ENCODE assay signal across 33 mouse cellular contexts in the genomic region with DNA sequence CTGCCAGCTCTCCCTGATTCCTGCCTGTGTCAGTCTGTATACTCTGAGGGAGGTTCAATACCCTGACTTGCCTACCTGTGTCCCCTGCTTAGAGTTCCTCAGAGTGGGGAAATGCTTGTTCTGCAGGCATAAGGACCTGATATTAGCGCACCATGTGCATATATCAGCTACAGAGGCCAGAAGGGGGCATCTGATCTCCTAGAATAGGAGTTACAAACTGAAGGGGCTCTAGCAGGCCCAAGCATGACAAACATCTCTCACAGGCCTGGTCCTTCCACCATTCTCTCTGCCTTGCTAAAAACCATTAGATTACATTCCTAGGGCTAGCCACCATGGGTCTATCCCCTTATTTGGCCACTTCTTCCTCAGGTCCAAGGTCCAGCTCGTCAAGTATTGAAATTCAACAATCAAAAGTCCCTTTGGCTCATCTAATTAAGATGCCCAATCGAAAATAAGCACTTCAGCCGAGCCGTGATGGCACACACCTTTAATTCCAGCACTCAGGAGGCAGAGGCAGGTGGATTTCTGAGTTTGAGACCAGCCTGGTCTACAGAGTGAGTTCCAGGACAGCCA. TPM values are rescaled to one million over a fixed set of nuclear protein-coding genes. Genes with fewer than 3 reads are reported as not detected.
A peak's percentile ranks its signal among the peaks of the same experiment; 100 is the strongest.
DNase-seq lines count a peak whose midpoint lies in the region; ATAC-seq and TF ChIP-seq lines count a peak whose summit lies in the region.
"Had no signal": no experiment of that assay in that cellular context is flagged by ENCODE, and none has a peak within 500 bp of the region (broad histone marks: within the 10 kb centered on the region; RNA-seq: fewer than 3 reads in every experiment).

No protein-coding gene starts in this region.

- ATAC-seq in intestine, postnatal 0 days = no peak
- ATAC-seq in intestine, embryonic 15.5 days = no peak
- ATAC-seq in liver, embryonic 11.5 days (replicated peaks; ENCODE audit: low FRiP score) = no peak
- ATAC-seq: forebrain, embryonic 15.5 days; midbrain, embryonic 16.5 days had no signal

- 0 out of 2 replicates have a peak, but pooled peaks cover 3% of the 10 kb centered on the region for H3K4me1 ChIP-seq in intestine, postnatal 0 days (replicated peaks; ENCODE audit: control insufficient read depth, insufficient read depth, low read length)
- peaks cover 6% of the 10 kb centered on the region; the same call in 1 of the 2 replicates for H3K4me1 ChIP-seq in intestine, embryonic 15.5 days (replicated peaks)
- H3K4me1 ChIP-seq in liver, adult 2 months (ENCODE audit: control insufficient read depth, insufficient read depth, low read length) = peaks cover 43% of the 10 kb centered on the region
- H3K4me1 ChIP-seq in liver, embryonic 11.5 days (replicated peaks; ENCODE audit: control insufficient read depth, insufficient read depth, low read length) = peaks cover 3% of the 10 kb centered on the region; the same call in 1 of the 2 replicates
- H3K4me1 ChIP-seq: forebrain, embryonic 15.5 days; hindbrain, embryonic 15.5 days; stomach, embryonic 15.5 days had no signal

- peak; percentile 45 for TF ChIP-seq CTCF in intestine, postnatal 0 days (IDR thresholded peaks at IDR 0.05; ENCODE audit: low read depth)
- TF ChIP-seq CTCF in liver, adult 2 months (IDR thresholded peaks at IDR 0.05; ENCODE audit: low read depth, low read length) = no peak

- no peaks in the 10 kb centered on the region for H3K27me3 ChIP-seq in intestine, postnatal 0 days (replicated peaks; ENCODE audit: control insufficient read depth, insufficient read depth, low read length)
- H3K27me3 ChIP-seq in intestine, embryonic 15.5 days (replicated peaks) = no peaks in the 10 kb centered on the region
- H3K27me3 ChIP-seq in liver, adult 2 months (ENCODE audit: control insufficient read depth, insufficient read depth, low read length) = no peaks in the 10 kb centered on the region
- no peaks in the 10 kb centered on the region; the same call in 1 of the 2 replicates for H3K27me3 ChIP-seq in liver, embryonic 11.5 days (replicated peaks; ENCODE audit: control insufficient read depth, insufficient read depth, low read length)
- no peaks in the 10 kb centered on the region for H3K27me3 ChIP-seq in splenic B cell, adult 2 months (ENCODE audit: control insufficient read depth, insufficient read depth, low read length, poor library complexity, severe bottlenecking)
- H3K27me3 ChIP-seq: forebrain, embryonic 15.5 days; hindbrain, embryonic 15.5 days; stomach, embryonic 15.5 days had no signal

- no peak overlapping the region for H3K4me3 ChIP-seq in intestine, postnatal 0 days (ENCODE audit: low read depth, low read length)
- H3K4me3 ChIP-seq in intestine, embryonic 15.5 days (replicated peaks) = no peak overlapping the region
- no peak overlapping the region for H3K4me3 ChIP-seq in liver, adult 2 months (ENCODE audit: insufficient read depth, low read depth, low read length)
- H3K4me3 ChIP-seq in liver, embryonic 11.5 days (ENCODE audit: low read depth, low read length) = no peak overlapping the region
- H3K4me3 ChIP-seq: forebrain, embryonic 15.5 days; heart, embryonic 10.5 days; hindbrain, embryonic 15.5 days; megakaryocyte, embryonic 14.5 days; stomach, embryonic 15.5 days had no signal

- 83% methylated on average over 5 of the region's 5 CpGs for whole genome bisulfite sequencing in intestine, postnatal 0 days
- 87% methylated on average over 5 of the region's 5 CpGs for WGBS in intestine, embryonic 15.5 days
- 41% methylated on average over 5 of the region's 5 CpGs for WGBS in liver, adult 2 months
- WGBS in liver, embryonic 11.5 days = 79% methylated on average over 5 of the region's 5 CpGs

- no peak for TF ChIP-seq POLR2A in liver, adult 2 months (IDR thresholded peaks at IDR 0.05; ENCODE audit: extremely low read depth, insufficient read depth, low read length)

- peak; percentile 70 for DNase-seq in liver, adult 2 months (ENCODE audit: extremely low read depth, low read depth, low spot score)
- no peak for DNase-seq in liver, embryonic 11.5 days (ENCODE audit: low spot score)
- peak; percentile 34 for DNase-seq in thymus, postnatal 0 days (ENCODE audit: low spot score)
- DNase-seq in thymus, postnatal 25 days = no peak
- peak; percentile 6 for DNase-seq in splenic B cell, adult 2 months (ENCODE audit: low read depth, low spot score)
- DNase-seq in retina, embryonic 14.5 days (ENCODE audit: low spot score) = no peak
- DNase-seq: adrenal gland, postnatal 25 days; B cell, adult 2 months; cerebellum, adult 9-10 months; kidney, postnatal 14 days; layer of hippocampus, adult 9-11 months; lung, adult 2 months; lung, postnatal 36 days; right cerebral cortex, adult 18-20 months; right cerebral cortex, postnatal 4 days; thymus, adult 2 months had no signal

- no peak overlapping the region for H3K27ac ChIP-seq in intestine, postnatal 0 days (ENCODE audit: low read depth, low read length)
- no peak overlapping the region for H3K27ac ChIP-seq in intestine, embryonic 15.5 days
- H3K27ac ChIP-seq in liver, adult 2 months (replicated peaks; ENCODE audit: insufficient read depth, low read depth, low read length) = peak overlapping the region; percentile 79
- H3K27ac ChIP-seq in liver, embryonic 11.5 days (ENCODE audit: low read depth, low read length) = no peak overlapping the region
- H3K27ac ChIP-seq: forebrain, embryonic 15.5 days; heart, embryonic 10.5 days; hindbrain, embryonic 15.5 days; stomach, embryonic 15.5 days had no signal

- H3K36me3 ChIP-seq in intestine, postnatal 0 days (ENCODE audit: control insufficient read depth, insufficient read depth) = no peaks in the 10 kb centered on the region
- no peaks in the 10 kb centered on the region for H3K36me3 ChIP-seq in intestine, embryonic 15.5 days
- no peaks in the 10 kb centered on the region for H3K36me3 ChIP-seq in liver, adult 2 months (ENCODE audit: control insufficient read depth, insufficient read depth, low read length)
- H3K36me3 ChIP-seq in liver, embryonic 11.5 days (ENCODE audit: control insufficient read depth, insufficient read depth, low read length) = no peaks in the 10 kb centered on the region
- H3K36me3 ChIP-seq in splenic B cell, adult 2 months (ENCODE audit: control insufficient read depth, insufficient read depth, low read length, poor library complexity, severe bottlenecking) = no peaks in the 10 kb centered on the region
- H3K36me3 ChIP-seq: forebrain, embryonic 15.5 days; hindbrain, embryonic 15.5 days; stomach, embryonic 15.5 days had no signal

- no peaks in the 10 kb centered on the region for H3K9me3 ChIP-seq in intestine, postnatal 0 days (ENCODE audit: control insufficient read depth)
- no peaks in the 10 kb centered on the region for H3K9me3 ChIP-seq in intestine, embryonic 15.5 days
- H3K9me3 ChIP-seq in liver, embryonic 11.5 days (ENCODE audit: control insufficient read depth, low read length) = no peaks in the 10 kb centered on the region
- H3K9me3 ChIP-seq: forebrain, embryonic 15.5 days; heart, embryonic 10.5 days; hindbrain, embryonic 15.5 days; stomach, embryonic 15.5 days had no signal

- H3K79me2 ChIP-seq in liver, adult 2 months (ENCODE audit: control insufficient read depth, insufficient read depth, low read length) = no peaks in the 10 kb centered on the region

- no peak overlapping the region for H3K9ac ChIP-seq in intestine, postnatal 0 days (ENCODE audit: low read depth, low read length)
- no peak overlapping the region for H3K9ac ChIP-seq in intestine, embryonic 15.5 days
- H3K9ac ChIP-seq in liver, adult 2 months (ENCODE audit: low read depth, low read length) = peak overlapping the region; percentile 57
- H3K9ac ChIP-seq in liver, embryonic 11.5 days (ENCODE audit: low read depth, low read length) = no peak overlapping the region
- H3K9ac ChIP-seq: forebrain, embryonic 15.5 days; hindbrain, embryonic 15.5 days; stomach, embryonic 15.5 days had no signal

- no peak overlapping the region for H3K4me2 ChIP-seq in intestine, postnatal 0 days (replicated peaks; ENCODE audit: low read depth)
- no peak overlapping the region for H3K4me2 ChIP-seq in intestine, embryonic 15.5 days (replicated peaks)
- H3K4me2 ChIP-seq in liver, embryonic 11.5 days = no peak overlapping the region
- H3K4me2 ChIP-seq: forebrain, embryonic 15.5 days; hindbrain, embryonic 15.5 days; stomach, embryonic 15.5 days had no signal

RNA-seq across cellular contexts. Expression of a gene that starts 12.8 kb away (rescaled TPM):
- polyA plus RNA-seq in intestine, postnatal 0 days (2015; fragmentation: Nextera tagmentation; extraction: Ambion mirVana) = 54.3 and 63.3 TPM in 2 replicates
- polyA plus RNA-seq in intestine, embryonic 15.5 days (2015; fragmentation: Nextera tagmentation; extraction: Ambion mirVana) = 0.30 and 0.39 TPM in 2 replicates
- total RNA-seq in liver, adult 2 months (2014; rRNA removed) = 121 and 144 TPM in 2 replicates
- 115 and 146 TPM in 2 replicates for polyA plus RNA-seq in liver, adult 2 months (2012; rRNA removed)
- not detected in 2 replicates for polyA plus RNA-seq in liver, embryonic 11.5 days (2014; fragmentation: Nextera tagmentation; extraction: Ambion mirVana)
- 0.07 and 0.17 TPM in 2 replicates for polyA plus RNA-seq in thymus, postnatal 0 days (2015; fragmentation: Nextera tagmentation; extraction: Ambion mirVana)
- total RNA-seq: hematopoietic stem cell, adult 5-6 weeks; left cerebral cortex, adult 18-20 months; left cerebral cortex, postnatal 36 days had no signal
- polyA plus RNA-seq: brain, embryonic 14.5 days; embryonic facial prominence, embryonic 14.5 days; forebrain, embryonic 15.5 days; heart, embryonic 10.5 days; heart, embryonic 16.5 days; hindbrain, embryonic 15.5 days; intestine, embryonic 14.5 days; limb, embryonic 14.5 days; midbrain, embryonic 16.5 days; neural tube, embryonic 14.5 days had no signal

RNA-seq across cellular contexts. Expression of a gene that starts 24.1 kb away (rescaled TPM):
- 3.7 and 4.4 TPM in 2 replicates for polyA plus RNA-seq in intestine, postnatal 0 days (2015; fragmentation: Nextera tagmentation; extraction: Ambion mirVana)
- 2.1 and 2.7 TPM in 2 replicates for polyA plus RNA-seq in intestine, embryonic 15.5 days (2015; fragmentation: Nextera tagmentation; extraction: Ambion mirVana)
- total RNA-seq in liver, adult 2 months (2014; rRNA removed) = 0.13 and 0.18 TPM in 2 replicates
- 0.05 and 0.16 TPM in 2 replicates for polyA plus RNA-seq in liver, adult 2 months (2012; rRNA removed)
- 0.08 TPM in 1 of 2 replicates, not detected in the other for polyA plus RNA-seq in liver, embryonic 11.5 days (2014; fragmentation: Nextera tagmentation; extraction: Ambion mirVana)
- polyA plus RNA-seq in thymus, postnatal 0 days (2015; fragmentation: Nextera tagmentation; extraction: Ambion mirVana) = 0.69 and 0.78 TPM in 2 replicates
- polyA plus RNA-seq: forebrain, embryonic 15.5 days; neural tube, embryonic 14.5 days had no signal

RNA-seq across cellular contexts. Expression of a gene that starts 29.7 kb away (rescaled TPM):
- 0.34 and 0.41 TPM in 2 replicates for polyA plus RNA-seq in intestine, postnatal 0 days (2015; fragmentation: Nextera tagmentation; extraction: Ambion mirVana)
- 1.2 and 1.3 TPM in 2 replicates for polyA plus RNA-seq in intestine, embryonic 15.5 days (2015; fragmentation: Nextera tagmentation; extraction: Ambion mirVana)
- total RNA-seq in liver, adult 2 months (2014; rRNA removed) = 0.40 and 0.46 TPM in 2 replicates
- 0.91 and 1.7 TPM in 2 replicates for polyA plus RNA-seq in liver, adult 2 months (2012; rRNA removed)
- 2.9 and 3.2 TPM in 2 replicates for polyA plus RNA-seq in liver, embryonic 11.5 days (2014; fragmentation: Nextera tagmentation; extraction: Ambion mirVana)
- polyA plus RNA-seq in thymus, postnatal 0 days (2015; fragmentation: Nextera tagmentation; extraction: Ambion mirVana) = 0.76 and 1.0 TPM in 2 replicates

RNA-seq across cellular contexts. Expression of a gene that starts 38.5 kb away (rescaled TPM):
- polyA plus RNA-seq in intestine, postnatal 0 days (2015; fragmentation: Nextera tagmentation; extraction: Ambion mirVana) = 59.5 and 60.2 TPM in 2 replicates
- polyA plus RNA-seq in intestine, embryonic 15.5 days (2015; fragmentation: Nextera tagmentation; extraction: Ambion mirVana) = 137 and 147 TPM in 2 replicates
- total RNA-seq in liver, adult 2 months (2014; rRNA removed) = 15.8 and 16.8 TPM in 2 replicates
- polyA plus RNA-seq in liver, adult 2 months (2012; rRNA removed) = 34.5 and 37.9 TPM in 2 replicates
- polyA plus RNA-seq in liver, embryonic 11.5 days (2014; fragmentation: Nextera tagmentation; extraction: Ambion mirVana) = 201 and 221 TPM in 2 replicates
- 123 and 135 TPM in 2 replicates for polyA plus RNA-seq in thymus, postnatal 0 days (2015; fragmentation: Nextera tagmentation; extraction: Ambion mirVana)

RNA-seq across cellular contexts. Expression of a gene that starts 52.4 kb away (rescaled TPM):
- 117 and 124 TPM in 2 replicates for polyA plus RNA-seq in intestine, postnatal 0 days (2015; fragmentation: Nextera tagmentation; extraction: Ambion mirVana)
- 132 and 143 TPM in 2 replicates for polyA plus RNA-seq in intestine, embryonic 15.5 days (2015; fragmentation: Nextera tagmentation; extraction: Ambion mirVana)
- total RNA-seq in liver, adult 2 months (2014; rRNA removed) = 43.8 and 57.8 TPM in 2 replicates
- 43.1 and 50.8 TPM in 2 replicates for polyA plus RNA-seq in liver, adult 2 months (2012; rRNA removed)
- polyA plus RNA-seq in liver, embryonic 11.5 days (2014; fragmentation: Nextera tagmentation; extraction: Ambion mirVana) = 134 and 148 TPM in 2 replicates
- 182 and 191 TPM in 2 replicates for polyA plus RNA-seq in thymus, postnatal 0 days (2015; fragmentation: Nextera tagmentation; extraction: Ambion mirVana)

Comparison
In these comparisons a context has a peak if more than half of its experiments do, and no peak if none do; other contexts are left out.
1. DNase-seq: peak in liver, adult 2 months (single experiment), thymus, postnatal 0 days (single experiment) and splenic B cell, adult 2 months (single experiment); none in liver, embryonic 11.5 days (single experiment), thymus, postnatal 25 days (single experiment) and retina, embryonic 14.5 days (single experiment).
2. RNA of a gene that starts 12.8 kb away (polyA plus RNA-seq): 115 to 146 TPM in liver, adult 2 months and 54.3 to 63.3 TPM in intestine, postnatal 0 days; 0.30 to 0.39 TPM in intestine, embryonic 15.5 days, 0.07 to 0.17 TPM in thymus, postnatal 0 days and not detected in liver, embryonic 11.5 days; every median in the first group is over 10 times any median in the second.